Mouse (Mus musculus): Measurements from ENCODE around the gene Ttc39b. TPM values are rescaled to one million over a fixed set of nuclear protein-coding genes. Genes with fewer than 3 reads are reported as not detected.

Gene Ttc39b
- polyA plus RNA-seq, 1 experiment = 2.7 TPM

- no peak for DNase-seq (ENCODE audit: low read depth, low spot score)
- WGBS = 92% methylated on average over 4 of the region's 4 CpGs
These were observed 4.3 kb downstream of the Ttc39b start for GRCm38 (mm10) chr4:83319736-83320135.

GRCm38 (mm10) chr4:83318758-83319157, 5.3 kb downstream of the Ttc39b start:
- DNase-seq (ENCODE audit: low read depth, low spot score) = no peak
- 56% methylated on average over 3 of the region's 3 CpGs for WGBS

- no peak for DNase-seq (ENCODE audit: low read depth, low spot score)
- 59% methylated on average over 3 of the region's 3 CpGs for WGBS
These were observed 6.2 kb downstream of the Ttc39b start for GRCm38 (mm10) chr4:83317826-83318348.

- DNase-seq (ENCODE audit: low read depth, low spot score) = peak; percentile 65
- 38% methylated on average over 3 of the region's 3 CpGs for WGBS
These were observed 7.3 kb downstream of the Ttc39b start for GRCm38 (mm10) chr4:83316718-83317117.

- 14% methylated on average over 4 of the region's 4 CpGs for WGBS
- DNase-seq (ENCODE audit: low read depth, low spot score) = no peak
These were observed 8.1 kb downstream of the Ttc39b start for GRCm38 (mm10) chr4:83315930-83316329.

GRCm38 (mm10) chr4:83314922-83315881, 8.9 kb downstream of the Ttc39b start:
- WGBS = 6% methylated on average over 13 of the region's 13 CpGs
- DNase-seq (ENCODE audit: low read depth, low spot score) = peak; percentile 52

GRCm38 (mm10) chr4:83314261-83314793, 9.7 kb downstream of the Ttc39b start:
- DNase-seq (ENCODE audit: low read depth, low spot score) = no peak
- WGBS = 74% methylated on average over 7 of the region's 7 CpGs

- whole genome bisulfite sequencing = 48% methylated on average over 4 of the region's 4 CpGs
- DNase-seq (ENCODE audit: low read depth, low spot score) = no peak
These were observed 11.7 kb downstream of the Ttc39b start for GRCm38 (mm10) chr4:83312336-83312735.

GRCm38 (mm10) chr4:83311481-83311880, 12.6 kb downstream of the Ttc39b start:
- no peak for DNase-seq (ENCODE audit: low read depth, low spot score)
- WGBS = 38% methylated on average over 8 of the region's 8 CpGs

GRCm38 (mm10) chr4:83310990-83311389, 13.1 kb downstream of the Ttc39b start:
- 39% methylated on average over 10 of the region's 10 CpGs for WGBS
- DNase-seq (ENCODE audit: low read depth, low spot score) = peak; percentile 52

- DNase-seq (ENCODE audit: low read depth, low spot score) = no peak
- WGBS = 53% methylated on average over 3 of the region's 3 CpGs
These were observed 15.1 kb downstream of the Ttc39b start for GRCm38 (mm10) chr4:83308914-83309313.

GRCm38 (mm10) chr4:83307686-83308469, 16.2 kb downstream of the Ttc39b start:
- peak; percentile 47 for DNase-seq (ENCODE audit: low read depth, low spot score)
- WGBS = 22% methylated on average over 12 of the region's 12 CpGs

- no peak for DNase-seq (ENCODE audit: low read depth, low spot score)
- 87% methylated on average over 7 of the region's 7 CpGs for WGBS
These were observed 17.2 kb downstream of the Ttc39b start for GRCm38 (mm10) chr4:83306879-83307278.

- no peak for DNase-seq (ENCODE audit: low read depth, low spot score)
- 89% methylated on average over 2 of the region's 2 CpGs for WGBS
These were observed 19.0 kb downstream of the Ttc39b start for GRCm38 (mm10) chr4:83305099-83305498.

GRCm38 (mm10) chr4:83302887-83303827, 20.9 kb downstream of the Ttc39b start:
- WGBS = 21% methylated on average over 13 of the region's 13 CpGs
- peak; percentile 89 for DNase-seq (ENCODE audit: low read depth, low spot score)

GRCm38 (mm10) chr4:83302123-83302737, 21.8 kb downstream of the Ttc39b start:
- WGBS = 78% methylated on average over 16 of the region's 16 CpGs
- no peak for DNase-seq (ENCODE audit: low read depth, low spot score)

- DNase-seq (ENCODE audit: low read depth, low spot score) = no peak
- 96% methylated on average over 1 of the region's 1 CpGs for WGBS
These were observed 22.3 kb downstream of the Ttc39b start for GRCm38 (mm10) chr4:83301713-83302112.

GRCm38 (mm10) chr4:83284768-83285350, 39.2 kb downstream of the Ttc39b start:
- no peak for DNase-seq (ENCODE audit: low read depth, low spot score)
- WGBS = 34% methylated on average over 12 of the region's 12 CpGs
